Mouse (Mus musculus): ENCODE measurements around the gene Gm11034.

DNA sequence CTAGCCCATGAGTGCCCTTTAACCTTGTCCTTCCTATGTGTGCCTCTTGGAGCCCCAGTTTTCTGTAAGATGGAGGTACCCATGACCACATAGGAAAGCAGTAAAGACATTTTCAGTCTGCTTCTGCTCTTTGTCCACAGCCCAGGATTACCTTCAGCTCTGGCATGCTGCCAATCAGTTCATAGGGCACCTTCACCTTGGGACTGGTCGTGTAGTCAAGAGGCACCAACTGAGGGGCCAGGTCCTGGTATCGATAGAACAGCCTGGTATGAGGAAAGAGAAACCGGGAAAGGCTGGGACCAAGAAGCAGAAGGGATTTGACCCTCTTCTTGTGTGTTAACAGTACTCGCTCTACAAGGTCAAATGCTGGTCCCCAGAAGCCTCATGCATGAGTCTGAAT is 3.2 kb downstream of the Gm11034 start:
- TF ChIP-seq CTCF (conservative IDR thresholded peaks at IDR 0.05; ENCODE audit: low read length), result no peak
- no peak for TF ChIP-seq NANOG (IDR thresholded peaks at IDR 0.05; ENCODE audit: borderline replicate concordance, low read length)
- no peak for TF ChIP-seq POU5F1 (IDR thresholded peaks at IDR 0.05; ENCODE audit: borderline replicate concordance, low read length)

All from E14TG2a.4 (cell line).